Mouse (Mus musculus): Measurements from ENCODE around the gene Galnt9.

- TF ChIP-seq HCFC1 (IDR thresholded peaks at IDR 0.05; ENCODE audit: borderline replicate concordance, insufficient read depth, low read length) (no peak), ZC3H11A (IDR thresholded peaks at IDR 0.05; ENCODE audit: borderline replicate concordance, low read depth, low read length) (no peak), MAFK (IDR thresholded peaks at IDR 0.05; ENCODE audit: insufficient read depth, low read depth, low read length) (no peak), CHD2 (IDR thresholded peaks at IDR 0.05; ENCODE audit: low read depth, low read length) (no peak), ZNF384 (IDR thresholded peaks at IDR 0.05; ENCODE audit: low read depth, low read length) (no peak)
Observed at GRCm38 (mm10) chr5:110497556-110497955, 46.6 kb upstream of the Galnt9 start.
